Mouse (Mus musculus) layer of hippocampus, adult 18-20 months (tissue): Measurements from ENCODE around the gene Akap8. TPM values are rescaled to one million over a fixed set of nuclear protein-coding genes. Genes with fewer than 3 reads are reported as not detected.
A peak's percentile ranks its signal among the peaks of the same experiment; 100 is the strongest.

Source experiments
- DNase-seq, 2 experiments: peaks; one replicate each; pipeline ENCODE4 v3.0.0; 2022; ENCODE audit warnings: low spot score in 2 of 2
- total RNA-seq, 2 experiments: library from RNA; stranded (reverse); gene quantifications; 2 replicates each; pipeline ENCODE4 v1.2.3; 2021

Akap8 gene
- total RNA-seq, 2 experiments from 2014 or later = 79.0 to 84.6 TPM

- peak in 1 of 2 experiments; percentile 28 for DNase-seq
Observed at GRCm38 (mm10) chr17:32349851-32350381, 28.9 kb upstream of the Akap8 start.

DNA sequence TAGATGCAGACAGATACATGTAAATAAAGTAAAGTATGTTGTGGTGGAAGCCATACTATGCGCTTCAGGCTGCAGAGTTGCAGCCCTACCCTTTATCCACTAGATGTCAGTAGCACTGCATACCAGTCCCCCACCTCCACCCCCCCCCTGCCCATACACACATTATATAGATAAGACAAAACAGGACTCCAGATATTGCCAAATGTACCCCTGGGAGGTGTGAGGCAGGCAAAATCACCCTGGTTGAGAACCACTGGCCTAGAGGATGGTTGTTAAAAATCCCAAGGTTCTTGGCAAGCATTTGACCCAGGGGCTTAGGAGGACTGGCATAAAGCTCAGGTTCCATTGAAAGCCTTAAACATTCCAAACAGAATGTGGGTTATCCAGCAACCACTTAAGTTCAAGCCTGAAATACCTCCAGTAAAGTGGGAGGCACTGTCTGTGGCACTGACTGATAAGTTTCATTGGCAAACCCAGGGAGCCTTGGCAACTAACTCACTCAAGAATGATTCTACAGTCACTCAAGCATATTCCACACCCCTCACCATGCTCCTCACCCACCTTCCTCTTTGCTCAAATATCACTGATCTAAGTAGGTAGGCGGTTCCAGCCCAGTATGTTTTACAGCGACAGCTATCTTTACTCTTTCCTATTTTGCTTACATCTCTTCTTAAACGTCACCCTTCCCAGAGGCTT is 28.1 kb upstream of the Akap8 start:
- peak; percentile 48 to 69 for DNase-seq

- no peak for DNase-seq
Observed at GRCm38 (mm10) chr17:32348406-32348805, 27.4 kb upstream of the Akap8 start.

DNA sequence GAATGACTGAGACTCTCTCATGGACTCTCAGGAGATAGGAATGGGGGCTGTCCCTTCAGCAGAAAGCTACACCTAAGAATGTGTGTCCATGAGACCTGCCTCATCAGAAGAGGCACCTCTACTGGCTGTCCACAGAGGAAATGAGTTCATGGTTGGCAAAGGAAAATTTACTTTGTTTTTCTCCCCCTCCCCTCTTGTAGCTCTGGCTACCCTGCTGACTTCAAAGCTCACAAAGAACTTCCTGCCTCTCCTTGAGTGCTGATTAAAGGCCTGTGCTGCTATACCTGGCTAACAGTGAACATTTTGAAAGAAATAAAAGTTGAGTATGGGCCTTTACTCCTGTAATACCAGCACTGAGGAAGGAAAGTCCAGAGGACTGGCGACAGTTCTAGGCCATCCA is 20.1 kb upstream of the Akap8 start:
- DNase-seq = no peak

DNA sequence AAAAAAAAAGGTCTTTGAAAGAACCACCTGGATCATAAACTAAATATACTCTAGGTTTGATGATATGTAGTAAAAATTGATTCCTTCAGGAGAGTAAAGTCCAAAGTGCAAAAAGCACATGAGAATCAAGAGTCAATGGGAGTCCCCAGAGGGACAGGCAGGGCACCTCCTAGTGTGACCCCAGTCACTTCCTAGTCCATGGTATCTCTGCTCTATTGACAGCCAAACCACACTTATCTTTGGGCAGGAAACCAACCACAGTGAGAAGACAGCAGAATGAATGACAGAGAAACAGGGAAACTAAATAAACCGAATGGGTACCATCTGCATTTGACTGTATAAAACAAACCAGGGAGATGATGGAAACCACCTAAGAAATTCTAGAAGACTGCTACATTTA is 19.1 kb upstream of the Akap8 start:
- DNase-seq = no peak

- no peak for DNase-seq
Observed at GRCm38 (mm10) chr17:32335869-32336268, 14.8 kb upstream of the Akap8 start.

DNA sequence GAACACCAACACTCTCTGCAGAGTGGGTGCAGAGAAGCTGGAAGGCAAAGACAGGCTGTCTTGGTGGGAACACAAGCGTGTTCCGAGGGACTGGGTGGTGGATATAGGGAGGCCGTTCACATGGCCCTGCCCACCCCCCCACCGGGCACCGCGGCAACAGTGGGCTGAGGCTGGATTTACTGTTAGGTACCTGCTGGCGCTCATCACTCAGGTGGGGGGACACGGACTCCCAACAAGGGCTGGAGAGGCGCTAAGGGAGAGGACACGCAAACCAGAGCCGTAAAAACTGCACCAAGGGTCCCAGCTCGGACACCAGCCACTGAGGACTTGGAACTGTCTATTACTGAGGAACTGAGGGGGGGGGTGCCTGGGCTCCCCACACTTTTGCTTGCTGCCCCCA is 13.9 kb upstream of the Akap8 start:
- DNase-seq = no peak

GRCm38 (mm10) chr17:32333675-32334303 is 12.8 kb upstream of the Akap8 start:
- no peak for DNase-seq

- DNase-seq = no peak
Observed at GRCm38 (mm10) chr17:32327501-32327900, 6.5 kb upstream of the Akap8 start.

GRCm38 (mm10) chr17:32322809-32323208 is 1.8 kb upstream of the Akap8 start:
- no peak for DNase-seq

GRCm38 (mm10) chr17:32321836-32322235 is 798 bp upstream of the Akap8 start:
- DNase-seq = no peak

DNA sequence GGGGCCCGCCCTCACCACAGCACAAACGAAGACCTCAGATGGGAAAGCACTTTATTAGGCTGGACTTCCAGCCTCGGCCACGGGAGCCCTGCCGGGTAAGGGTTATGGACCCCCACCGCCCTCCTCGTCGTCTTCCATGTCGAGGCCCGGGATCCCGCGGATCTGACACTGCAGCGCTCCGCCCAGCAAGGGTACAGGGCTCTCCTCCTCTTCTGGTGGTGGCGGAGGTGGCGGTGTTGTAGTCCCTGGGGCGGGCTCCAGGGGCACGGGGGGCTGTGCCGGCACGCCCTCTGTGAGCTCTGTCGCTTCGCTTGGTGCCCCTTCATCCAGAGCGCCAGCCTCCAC is 324 bp upstream of the Akap8 start:
- DNase-seq = no peak

DNA sequence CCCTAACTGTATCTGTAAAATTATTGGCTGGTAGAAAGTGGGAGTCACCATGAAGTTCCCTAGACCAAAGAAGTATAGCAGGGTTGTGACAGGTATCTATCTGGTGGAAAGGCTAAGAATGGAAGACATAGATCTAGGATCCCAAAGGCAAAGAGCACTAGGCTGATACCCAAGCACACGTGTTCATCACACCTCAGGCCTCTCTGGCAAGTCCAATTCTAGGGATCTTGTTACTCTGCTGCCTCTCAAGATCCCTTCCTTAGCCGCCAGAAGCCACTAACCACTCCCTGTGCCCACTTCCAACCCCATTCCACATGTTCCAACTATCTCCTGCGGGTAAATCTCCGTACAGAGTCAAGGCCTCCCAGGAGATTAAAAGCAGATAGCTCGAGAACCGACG is 1.1 kb downstream of the Akap8 start:
- no peak for DNase-seq

GRCm38 (mm10) chr17:32317708-32318107 is 3.3 kb downstream of the Akap8 start:
- DNase-seq = no peak

DNA sequence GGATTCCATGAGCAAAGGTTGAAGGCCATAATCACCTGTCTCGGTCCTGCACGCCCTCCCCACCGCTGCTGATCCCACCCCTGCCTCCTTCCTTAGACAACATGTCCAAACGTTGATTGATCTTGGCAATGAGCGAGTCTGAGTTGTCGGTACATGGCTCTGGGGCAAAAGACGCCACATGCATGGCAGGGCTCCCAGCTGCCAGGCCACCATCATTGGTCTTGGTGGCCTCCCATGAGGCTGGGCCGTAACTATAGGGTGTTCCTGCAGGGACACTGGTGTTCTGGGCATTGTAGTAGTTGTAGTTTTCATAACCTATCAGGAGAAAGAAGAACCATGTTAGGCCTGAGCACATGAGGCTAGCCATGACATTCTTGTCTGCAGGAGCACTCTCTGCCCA is 4.0 kb downstream of the Akap8 start:
- DNase-seq = no peak

GRCm38 (mm10) chr17:32315560-32315959 is 5.5 kb downstream of the Akap8 start:
- DNase-seq = no peak

- no peak for DNase-seq
Observed at GRCm38 (mm10) chr17:32313892-32314291, 7.1 kb downstream of the Akap8 start.

GRCm38 (mm10) chr17:32312801-32313200 is 8.2 kb downstream of the Akap8 start:
- no peak for DNase-seq

- DNase-seq = no peak
Observed at GRCm38 (mm10) chr17:32307963-32308362, 13.1 kb downstream of the Akap8 start.

GRCm38 (mm10) chr17:32298125-32298524 is 22.9 kb downstream of the Akap8 start:
- DNase-seq = no peak

GRCm38 (mm10) chr17:32295901-32296300 is 25.1 kb downstream of the Akap8 start:
- no peak for DNase-seq

- no peak for DNase-seq
Observed at GRCm38 (mm10) chr17:32295160-32295559, 25.9 kb downstream of the Akap8 start.

DNA sequence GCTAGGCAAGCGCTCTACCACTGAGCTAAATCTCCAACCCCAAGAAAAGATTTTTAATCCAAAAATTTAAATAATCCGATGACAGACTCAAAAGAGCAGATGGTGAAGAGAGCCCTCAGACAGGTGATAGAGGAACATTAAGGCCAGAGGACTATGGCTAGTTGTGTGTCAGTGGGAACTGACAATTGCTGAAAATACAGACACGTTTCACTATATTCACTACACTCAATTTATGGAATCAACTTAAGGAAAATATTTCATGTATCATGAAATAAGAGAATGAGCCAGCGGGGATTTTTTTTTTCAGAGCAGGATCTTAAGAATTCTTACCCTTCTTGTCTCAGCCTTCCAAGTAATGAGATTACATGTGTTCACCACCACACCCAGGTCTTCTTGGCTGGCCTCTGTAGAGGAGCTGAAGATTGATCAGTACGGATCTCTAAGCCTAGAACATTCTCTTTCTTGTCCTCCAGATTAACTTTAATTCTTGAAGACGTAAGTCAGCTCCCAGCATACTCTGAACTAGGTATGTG is 35.8 kb downstream of the Akap8 start:
- no peak for DNase-seq
